Mouse (Mus musculus): ENCODE results near the gene Net1. TPM values are rescaled to one million over a fixed set of nuclear protein-coding genes. Genes with fewer than 3 reads are reported as not detected.

The Net1 gene
- polyA plus RNA-seq, 1 experiment: 7.9 TPM

DNA sequence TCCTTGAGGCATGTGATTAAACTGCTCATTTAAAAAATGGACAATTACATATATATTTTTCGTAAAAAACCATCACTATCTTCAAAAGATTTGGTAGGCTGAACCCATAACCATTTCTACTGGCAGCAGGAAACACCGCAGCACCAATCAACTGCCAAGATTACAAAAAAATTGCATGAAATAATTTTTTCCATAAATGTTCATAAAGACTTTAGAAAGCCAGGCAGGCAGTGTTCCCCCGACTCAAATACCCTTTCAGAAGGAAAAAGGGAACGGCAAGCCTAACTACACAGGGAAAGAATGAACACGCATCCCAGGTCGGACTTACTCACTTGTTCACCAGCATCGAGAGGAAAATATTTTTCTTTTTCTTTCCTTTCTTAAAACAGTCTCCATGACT lies 25.4 kb downstream of the Net1 start:
- Histone ChIP-seq H3K4me1 (peaks cover 34% of the 10 kb centered on the region), H3K4me3 (replicated peaks) (peak overlapping the region; percentile 91)

DNA sequence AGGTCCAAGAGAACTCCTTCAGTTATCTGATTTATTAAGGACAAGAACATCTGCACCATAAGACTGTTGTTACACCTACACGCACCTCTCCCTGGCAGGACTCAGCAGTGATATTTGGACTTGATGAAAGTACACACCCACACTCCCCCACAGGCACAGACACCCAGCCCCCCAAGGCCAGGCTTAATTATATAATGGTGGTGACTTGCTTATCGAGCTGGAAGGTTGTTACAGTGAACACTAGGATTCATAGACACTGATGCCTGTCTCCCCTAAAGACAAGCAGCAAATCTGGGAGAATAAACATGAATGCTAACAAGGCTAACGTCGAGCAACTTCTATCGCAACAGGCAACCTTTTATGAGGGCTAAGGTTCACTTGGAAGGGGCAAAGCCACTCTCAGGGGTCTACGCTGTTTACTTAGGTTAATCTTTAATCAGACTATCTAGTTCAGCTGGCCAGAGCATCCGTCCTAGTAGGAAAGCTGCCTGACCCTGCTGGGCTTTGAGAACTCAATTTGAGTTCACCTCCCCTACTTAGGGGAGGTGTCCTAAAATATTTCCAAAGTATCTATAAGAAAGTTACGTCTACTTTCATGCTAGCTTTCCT lies 26.4 kb downstream of the Net1 start:
- TF ChIP-seq GATA1 (IDR thresholded peaks at IDR 0.05; ENCODE audit: borderline replicate concordance, low read length) (no peak), FLI1 (IDR thresholded peaks at IDR 0.05; ENCODE audit: low read length) (no peak)
- H3K4me1 ChIP-seq: peaks cover 42% of the 10 kb centered on the region
- H3K36me3 ChIP-seq (replicated peaks; ENCODE audit: low read length): peaks cover 36% of the 10 kb centered on the region
- H3K27me3 ChIP-seq (replicated peaks): no peaks in the 10 kb centered on the region
- H3K9me3 ChIP-seq: no peaks in the 10 kb centered on the region
- H3K4me3 ChIP-seq (replicated peaks): peak overlapping the region; percentile 91

More for the DNA sequence above, 25.4 kb downstream of the Net1 start:
- Histone ChIP-seq H3K27me3 (replicated peaks) (no peaks in the 10 kb centered on the region), H3K36me3 (replicated peaks; ENCODE audit: low read length) (peaks cover 26% of the 10 kb centered on the region), H3K9me3 (no peaks in the 10 kb centered on the region)
- TF ChIP-seq GATA1 (IDR thresholded peaks at IDR 0.05; ENCODE audit: borderline replicate concordance, low read length): no peak
- no peak for TF ChIP-seq FLI1 (IDR thresholded peaks at IDR 0.05; ENCODE audit: low read length)

DNA sequence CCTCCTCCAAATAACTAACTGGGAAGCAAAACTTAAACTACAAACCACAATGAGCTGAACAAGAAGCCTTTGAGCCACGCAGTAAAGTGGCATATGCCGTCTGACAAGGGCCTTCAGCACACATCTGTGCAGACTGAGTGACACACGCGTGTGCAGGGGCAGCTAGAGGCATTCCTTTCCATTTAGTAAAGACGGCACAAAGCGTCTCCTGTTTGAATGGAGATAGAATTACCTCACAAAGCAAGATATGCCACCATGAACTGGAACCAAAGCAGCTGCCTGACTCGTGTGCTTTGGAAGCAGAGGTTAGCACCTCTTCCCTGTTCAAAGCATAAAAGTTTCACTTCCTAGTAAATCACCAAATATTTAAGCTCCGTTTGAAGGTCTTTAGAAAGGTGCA lies 28.0 kb downstream of the Net1 start:
- peaks cover 34% of the 10 kb centered on the region for H3K4me1 ChIP-seq
- H3K9me3 ChIP-seq: no peaks in the 10 kb centered on the region
- H3K27me3 ChIP-seq (replicated peaks): no peaks in the 10 kb centered on the region
- peak overlapping the region; percentile 57 for H3K4me3 ChIP-seq (replicated peaks)
- TF ChIP-seq GATA1 (IDR thresholded peaks at IDR 0.05; ENCODE audit: borderline replicate concordance, low read length): no peak
- TF ChIP-seq FLI1 (IDR thresholded peaks at IDR 0.05; ENCODE audit: low read length): no peak
- H3K36me3 ChIP-seq (replicated peaks; ENCODE audit: low read length): peaks cover 51% of the 10 kb centered on the region

DNA sequence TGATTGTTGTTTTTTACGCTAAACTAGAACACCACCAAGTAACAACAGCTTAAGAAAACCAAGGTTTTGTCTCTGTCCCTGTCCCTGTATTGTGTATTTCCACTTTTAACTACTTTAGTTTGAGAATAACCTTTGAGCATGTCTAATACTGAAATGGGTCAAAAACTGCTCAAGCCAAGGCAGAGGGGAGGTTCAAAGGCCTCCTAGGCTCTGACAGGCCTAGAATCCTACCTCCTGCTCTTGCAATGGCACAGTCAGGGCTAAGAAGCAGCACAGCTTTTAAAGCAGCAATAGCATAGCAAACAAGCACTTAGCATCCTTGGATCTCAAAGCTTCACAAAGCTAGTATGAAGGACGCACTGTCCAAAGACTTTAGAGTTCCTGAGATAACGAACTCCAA lies 28.9 kb downstream of the Net1 start:
- Histone ChIP-seq H3K4me3 (replicated peaks) (no peak overlapping the region), H3K27me3 (replicated peaks) (no peaks in the 10 kb centered on the region), H3K4me1 (peaks cover 30% of the 10 kb centered on the region), H3K36me3 (replicated peaks; ENCODE audit: low read length) (peaks cover 58% of the 10 kb centered on the region), H3K9me3 (no peaks in the 10 kb centered on the region)
- no peak for TF ChIP-seq FLI1 (IDR thresholded peaks at IDR 0.05; ENCODE audit: low read length)
- TF ChIP-seq GATA1 (IDR thresholded peaks at IDR 0.05; ENCODE audit: borderline replicate concordance, low read length): no peak

DNA sequence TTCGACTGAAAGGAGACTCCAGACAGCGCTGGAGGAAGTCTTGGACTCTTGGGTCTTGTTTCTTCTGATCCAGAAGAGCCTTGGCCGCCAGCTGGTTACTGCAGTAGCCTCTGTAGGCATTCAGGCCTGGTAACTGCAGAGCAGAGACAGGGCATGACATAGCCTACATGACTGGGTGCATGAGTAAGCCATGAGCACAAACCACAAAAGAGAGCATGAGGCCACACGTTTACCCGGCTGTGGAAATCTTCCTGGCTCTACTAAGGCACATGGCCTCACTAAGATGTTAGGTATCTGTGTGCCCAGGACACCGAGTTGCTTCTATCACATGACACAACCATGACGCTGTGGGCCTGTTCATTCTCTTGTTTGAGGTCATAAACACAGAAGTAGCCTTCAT lies 31.4 kb downstream of the Net1 start:
- no peaks in the 10 kb centered on the region for H3K9me3 ChIP-seq
- H3K27me3 ChIP-seq (replicated peaks): no peaks in the 10 kb centered on the region
- H3K4me1 ChIP-seq: peaks cover 19% of the 10 kb centered on the region
- H3K36me3 ChIP-seq (replicated peaks; ENCODE audit: low read length): peaks cover 72% of the 10 kb centered on the region
- no peak for TF ChIP-seq FLI1 (IDR thresholded peaks at IDR 0.05; ENCODE audit: low read length)
- no peak for TF ChIP-seq GATA1 (IDR thresholded peaks at IDR 0.05; ENCODE audit: borderline replicate concordance, low read length)
- no peak overlapping the region for H3K4me3 ChIP-seq (replicated peaks)

DNA sequence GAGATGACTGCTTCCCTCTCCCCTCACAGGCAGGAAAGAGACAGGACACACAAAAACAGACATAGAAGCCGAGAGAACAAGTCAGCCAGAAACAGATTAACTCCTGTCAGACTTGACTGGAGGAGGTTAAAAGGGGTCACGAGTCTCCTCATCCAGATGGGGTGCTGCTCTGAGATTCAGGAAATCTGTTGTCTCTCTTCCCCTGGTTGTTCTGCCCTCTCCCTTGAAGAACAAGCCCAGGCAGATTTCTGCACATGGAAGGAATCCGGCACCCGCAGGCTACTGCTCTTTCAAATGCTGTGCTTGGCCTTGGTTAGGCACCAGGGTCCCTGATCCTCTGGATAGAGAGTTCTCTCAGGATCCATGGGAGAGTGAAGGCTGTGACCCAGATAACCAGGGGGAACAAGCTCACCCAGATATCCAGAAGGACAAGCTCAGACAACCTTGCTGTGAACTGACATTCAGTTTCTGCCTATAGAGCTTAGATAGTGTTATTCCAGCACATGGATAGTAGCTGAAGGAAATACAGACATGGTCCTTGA lies 40.3 kb downstream of the Net1 start:
- H3K36me3 ChIP-seq (replicated peaks; ENCODE audit: low read length): peaks cover 19% of the 10 kb centered on the region
- H3K4me3 ChIP-seq (replicated peaks): no peak overlapping the region
- H3K9me3 ChIP-seq: peaks cover 5% of the 10 kb centered on the region; the same call in 1 of the 2 replicates
- peaks cover 7% of the 10 kb centered on the region for H3K27me3 ChIP-seq (replicated peaks)
- TF ChIP-seq GATA1 (IDR thresholded peaks at IDR 0.05; ENCODE audit: borderline replicate concordance, low read length) (no peak), FLI1 (IDR thresholded peaks at IDR 0.05; ENCODE audit: low read length) (no peak)
- H3K4me1 ChIP-seq: peaks cover 12% of the 10 kb centered on the region

DNA sequence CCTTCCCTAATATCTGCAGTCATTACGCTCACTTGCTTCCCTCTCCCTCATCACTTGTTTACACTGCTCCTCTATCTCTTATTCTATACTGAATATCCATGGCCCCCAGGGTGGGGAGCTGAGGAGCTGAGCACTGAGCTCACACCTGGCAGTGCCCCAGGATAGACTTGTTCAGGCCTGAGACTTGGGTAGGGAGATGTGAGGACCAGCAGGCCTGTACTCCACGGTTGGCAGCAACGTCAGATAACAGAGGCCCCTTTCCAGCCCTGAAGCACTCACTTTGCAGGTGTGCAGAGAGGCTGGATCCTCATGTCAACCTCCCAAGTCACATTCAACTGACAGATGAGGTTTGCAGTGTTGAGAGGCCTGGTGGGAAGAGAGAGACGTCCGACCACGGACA lies 40.8 kb downstream of the Net1 start:
- peaks cover 17% of the 10 kb centered on the region for H3K36me3 ChIP-seq (replicated peaks; ENCODE audit: low read length)
- peaks cover 7% of the 10 kb centered on the region for H3K27me3 ChIP-seq (replicated peaks)
- peaks cover 5% of the 10 kb centered on the region; the same call in 1 of the 2 replicates for H3K9me3 ChIP-seq
- H3K4me1 ChIP-seq: peaks cover 12% of the 10 kb centered on the region
- H3K4me3 ChIP-seq (replicated peaks): no peak overlapping the region
- no peak for TF ChIP-seq FLI1 (IDR thresholded peaks at IDR 0.05; ENCODE audit: low read length)
- no peak for TF ChIP-seq GATA1 (IDR thresholded peaks at IDR 0.05; ENCODE audit: borderline replicate concordance, low read length)

DNA sequence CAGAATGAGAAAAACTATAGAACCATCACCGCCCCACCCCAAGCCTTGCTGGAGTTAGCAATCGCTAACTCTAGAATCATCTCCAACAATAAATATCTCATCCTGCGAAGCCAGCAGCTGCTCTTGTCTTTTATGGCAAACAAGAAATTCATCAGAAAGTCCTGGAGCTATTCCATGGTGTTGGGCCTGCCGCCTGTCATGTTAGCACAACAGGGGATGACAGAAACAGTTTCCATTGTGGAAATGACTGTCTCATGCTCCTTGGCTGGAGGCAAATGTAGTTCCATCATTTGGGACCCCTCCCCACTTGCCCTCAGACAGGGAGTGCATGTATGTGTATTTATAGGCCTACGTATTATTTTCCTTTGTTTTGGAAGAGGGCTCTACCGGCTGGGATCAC lies 41.6 kb downstream of the Net1 start:
- Histone ChIP-seq H3K4me1 (peaks cover 15% of the 10 kb centered on the region), H3K4me3 (replicated peaks) (no peak overlapping the region), H3K36me3 (replicated peaks; ENCODE audit: low read length) (peaks cover 10% of the 10 kb centered on the region), H3K9me3 (peaks cover 5% of the 10 kb centered on the region; the same call in 1 of the 2 replicates), H3K27me3 (replicated peaks) (peaks cover 7% of the 10 kb centered on the region)
- no peak for TF ChIP-seq GATA1 (IDR thresholded peaks at IDR 0.05; ENCODE audit: borderline replicate concordance, low read length)
- TF ChIP-seq FLI1 (IDR thresholded peaks at IDR 0.05; ENCODE audit: low read length): no peak

DNA sequence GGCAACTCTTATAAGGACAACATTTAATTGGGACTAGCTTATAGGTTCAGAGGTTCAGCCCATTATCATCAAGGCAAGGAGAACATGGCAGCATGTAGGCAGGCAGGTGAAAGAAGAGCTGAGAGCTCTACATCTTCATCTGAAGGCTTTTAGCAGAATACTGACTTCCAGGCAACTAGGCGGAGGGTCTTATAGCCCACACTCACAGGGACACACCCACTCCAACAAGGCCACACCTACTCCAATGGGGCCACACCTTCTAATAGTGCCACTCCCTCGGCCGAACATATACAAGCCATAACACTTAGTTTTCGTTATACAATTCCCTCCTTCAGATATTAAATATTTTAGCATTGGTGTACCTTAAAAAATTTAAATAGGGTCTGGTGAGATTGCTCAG lies 45.2 kb downstream of the Net1 start:
- no peak overlapping the region for H3K4me3 ChIP-seq (replicated peaks)
- H3K36me3 ChIP-seq (replicated peaks; ENCODE audit: low read length): no peaks in the 10 kb centered on the region
- H3K4me1 ChIP-seq: peaks cover 30% of the 10 kb centered on the region
- H3K27me3 ChIP-seq (replicated peaks): peaks cover 5% of the 10 kb centered on the region
- TF ChIP-seq FLI1 (IDR thresholded peaks at IDR 0.05; ENCODE audit: low read length): no peak
- TF ChIP-seq GATA1 (IDR thresholded peaks at IDR 0.05; ENCODE audit: borderline replicate concordance, low read length): no peak
- H3K9me3 ChIP-seq: peaks cover 5% of the 10 kb centered on the region; the same call in 1 of the 2 replicates

DNA sequence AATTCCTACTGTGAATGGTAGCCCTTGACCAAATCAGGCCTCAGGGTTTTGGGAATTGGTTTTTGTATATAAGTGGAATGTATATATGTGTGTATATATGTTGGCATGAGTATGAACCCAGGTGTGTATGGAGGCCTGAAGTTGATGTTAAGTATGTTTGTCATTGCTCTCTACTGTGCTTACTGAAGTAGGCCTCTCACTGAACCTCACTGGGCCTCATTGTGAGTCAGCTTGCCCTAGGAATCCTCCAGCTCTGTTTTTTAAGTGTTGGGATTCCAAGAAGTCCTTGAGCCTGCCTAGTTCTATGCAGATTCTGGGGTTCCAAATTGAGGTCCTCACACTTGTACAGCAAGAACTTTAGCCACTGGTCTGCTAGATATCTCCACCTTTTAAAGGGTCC lies 48.1 kb downstream of the Net1 start:
- H3K9me3 ChIP-seq: peaks cover 5% of the 10 kb centered on the region; the same call in 1 of the 2 replicates
- H3K36me3 ChIP-seq (replicated peaks; ENCODE audit: low read length): no peaks in the 10 kb centered on the region
- peaks cover 10% of the 10 kb centered on the region for H3K27me3 ChIP-seq (replicated peaks)
- no peak overlapping the region for H3K4me3 ChIP-seq (replicated peaks)
- TF ChIP-seq FLI1 (IDR thresholded peaks at IDR 0.05; ENCODE audit: low read length): no peak
- peaks cover 38% of the 10 kb centered on the region for H3K4me1 ChIP-seq
